Mouse (Mus musculus) MEL (cell line): Measurements from ENCODE around the gene Fgfrl1. TPM values are rescaled to one million over a fixed set of nuclear protein-coding genes. Genes with fewer than 3 reads are reported as not detected.

Experiments used
- DNase-seq: peaks from one replicate; pipeline ENCODE4 v3.0.0; 2011; ENCODE audit warnings: low read depth, low spot score
- H3K27ac ChIP-seq: 2 replicates; pipeline ENCODE4 v1.5.1; 2012; ENCODE audit warnings: low read depth, mild to moderate bottlenecking, control low read depth, low read length, moderate library complexity; ENCODE audit not compliant: control insufficient read depth
- H3K27me3 ChIP-seq, 2 experiments: fragments of 150-350 bp in 1 of 2; sonication (generic) in 1 of 2; 2 replicates each; pipeline ENCODE4 v1.6.1; 2012; ENCODE audit warnings: low read length in 2 of 2, mild to moderate bottlenecking in 2 of 2, improper control_type of control experiment in 1 of 2, moderate library complexity in 1 of 2; ENCODE audit not compliant: insufficient read depth in 2 of 2, control insufficient read depth in 1 of 2
- H3K36me3 ChIP-seq, 2 experiments: 2 replicates each; pipeline ENCODE4 v1.6.1; 2012 to 2014; ENCODE audit warnings: low read length in 2 of 2, improper control_type of control experiment in 1 of 2, inconsistent platforms in 1 of 2, mild to moderate bottlenecking in 1 of 2; ENCODE audit not compliant: insufficient read depth in 2 of 2, control insufficient read depth in 1 of 2
- H3K4me1 ChIP-seq, 2 experiments: fragments of 150-350 bp in 1 of 2; sonication (generic) in 1 of 2; 2 replicates each; pipeline ENCODE4 v1.6.1; 2012; ENCODE audit warnings: low read length in 2 of 2, improper control_type of control experiment in 1 of 2, mild to moderate bottlenecking in 1 of 2; ENCODE audit not compliant: insufficient read depth in 2 of 2, control insufficient read depth in 1 of 2
- H3K4me3 ChIP-seq, 2 experiments: fragments of 150-350 bp in 1 of 2; sonication (generic) in 1 of 2; 2 replicates each; pipeline ENCODE4 v1.5.1; 2012; ENCODE audit warnings: low read depth in 2 of 2, low read length in 2 of 2, mild to moderate bottlenecking in 2 of 2, moderate library complexity in 2 of 2, control low read depth in 1 of 2, improper control_type of control experiment in 1 of 2; ENCODE audit not compliant: control insufficient read depth in 1 of 2, insufficient read depth in 1 of 2
- H3K79me2 ChIP-seq: 2 replicates; pipeline ENCODE4 v1.6.1; 2012; ENCODE audit warnings: mild to moderate bottlenecking, low read length, moderate library complexity; ENCODE audit not compliant: control insufficient read depth, poor library complexity, insufficient read depth
- H3K9ac ChIP-seq: 2 replicates; pipeline ENCODE4 v1.6.1; 2012; ENCODE audit warnings: low read depth, mild to moderate bottlenecking, control low read depth, low read length, moderate library complexity; ENCODE audit not compliant: control insufficient read depth, poor library complexity, severe bottlenecking
- H3K9me3 ChIP-seq: fragments of 150-350 bp; sonication (generic); replicated peaks from 2 replicates; pipeline ENCODE4 v1.6.1; 2012; ENCODE audit warnings: mild to moderate bottlenecking, low read length, improper control_type of control experiment, moderate library complexity; ENCODE audit not compliant: insufficient read depth
- BHLHE40 ChIP-seq: IDR thresholded peaks from 2 replicates; pipeline ENCODE4 v1.6.1; 2012; ENCODE audit warnings: low read depth, mild to moderate bottlenecking, inconsistent platforms, low read length, improper control_type of control experiment, borderline replicate concordance
- CHD2 ChIP-seq: IDR thresholded peaks from 2 replicates; pipeline ENCODE4 v1.6.1; 2011; ENCODE audit warnings: low read length, improper control_type of control experiment
- ELF1 ChIP-seq: IDR thresholded peaks from 2 replicates; pipeline ENCODE4 v1.6.1; 2014; ENCODE audit warnings: low read depth, mild to moderate bottlenecking, inconsistent platforms, low read length, improper control_type of control experiment, moderate library complexity
- EP300 ChIP-seq, 2 experiments: IDR thresholded peaks; 2 replicates each; pipeline ENCODE4 v1.6.1; 2011; ENCODE audit warnings: improper control_type of control experiment in 2 of 2, low read length in 2 of 2, low read depth in 1 of 2, mild to moderate bottlenecking in 1 of 2
- ETS1 ChIP-seq: IDR thresholded peaks from 2 replicates; pipeline ENCODE4 v1.6.1; 2012; ENCODE audit warnings: low read depth, mild to moderate bottlenecking, inconsistent platforms, low read length, improper control_type of control experiment, moderate library complexity
- GABPA ChIP-seq: IDR thresholded peaks from 2 replicates; pipeline ENCODE4 v1.6.1; 2012; ENCODE audit warnings: low read depth, mild to moderate bottlenecking, inconsistent platforms, low read length, improper control_type of control experiment, moderate library complexity
- GATA1 ChIP-seq: IDR thresholded peaks from 2 replicates; pipeline ENCODE4 v1.6.1; 2011; ENCODE audit warnings: low read depth, low read length, improper control_type of control experiment
- HCFC1 ChIP-seq: IDR thresholded peaks from 2 replicates; pipeline ENCODE4 v1.6.1; 2012; ENCODE audit warnings: low read depth, mild to moderate bottlenecking, inconsistent platforms, low read length, improper control_type of control experiment, moderate library complexity
- JUND ChIP-seq: IDR thresholded peaks from 2 replicates; pipeline ENCODE4 v1.6.1; 2011; ENCODE audit warnings: low read depth, mild to moderate bottlenecking, improper control_type of control experiment, low read length
- KAT2A ChIP-seq: conservative IDR thresholded peaks from 2 replicates; pipeline ENCODE4 v1.6.1; 2012; ENCODE audit warnings: low read depth, low read length, improper control_type of control experiment, inconsistent platforms
- MAFK ChIP-seq: IDR thresholded peaks from 2 replicates; pipeline ENCODE4 v1.6.1; 2011; ENCODE audit warnings: low read depth, mild to moderate bottlenecking, low read length, improper control_type of control experiment, borderline replicate concordance
- MAX ChIP-seq: IDR thresholded peaks from 2 replicates; pipeline ENCODE4 v1.6.1; 2011; ENCODE audit warnings: low read length, improper control_type of control experiment
- MAZ ChIP-seq: IDR thresholded peaks from 2 replicates; pipeline ENCODE4 v1.6.1; 2012; ENCODE audit warnings: low read depth, mild to moderate bottlenecking, inconsistent platforms, low read length, improper control_type of control experiment
- MEF2A ChIP-seq: IDR thresholded peaks from 2 replicates; pipeline ENCODE4 v1.6.1; 2014; ENCODE audit warnings: low read depth, mild to moderate bottlenecking, inconsistent platforms, low read length, improper control_type of control experiment; ENCODE audit not compliant: poor library complexity, insufficient replicate concordance, severe bottlenecking; ENCODE audit errors: extremely low read depth
- MXI1 ChIP-seq: IDR thresholded peaks from 2 replicates; pipeline ENCODE4 v1.6.1; 2011; ENCODE audit warnings: mild to moderate bottlenecking, low read depth, low read length, improper control_type of control experiment
- MYB ChIP-seq: IDR thresholded peaks from 2 replicates; pipeline ENCODE4 v1.6.1; 2011; ENCODE audit warnings: mild to moderate bottlenecking, low read depth, low read length, improper control_type of control experiment
- MYC ChIP-seq: IDR thresholded peaks from 2 replicates; pipeline ENCODE4 v1.6.1; 2011; ENCODE audit warnings: low read depth, mild to moderate bottlenecking, low read length, improper control_type of control experiment, moderate library complexity
- NELFE ChIP-seq: IDR thresholded peaks from 2 replicates; pipeline ENCODE4 v1.6.1; 2011; ENCODE audit warnings: low read depth, low read length, improper control_type of control experiment
- NRF1 ChIP-seq: IDR thresholded peaks from 2 replicates; pipeline ENCODE4 v1.6.1; 2014; ENCODE audit warnings: low read depth, mild to moderate bottlenecking, inconsistent platforms, low read length, improper control_type of control experiment, moderate library complexity; ENCODE audit not compliant: poor library complexity, insufficient read depth, severe bottlenecking
- POLR2A ChIP-seq, 2 experiments: IDR thresholded peaks; 2 replicates each; pipeline ENCODE4 v1.6.1; 2011 to 2012; ENCODE audit warnings: low read length in 2 of 2, mild to moderate bottlenecking in 2 of 2, control low read depth in 1 of 2, improper control_type of control experiment in 1 of 2, low read depth in 1 of 2, moderate library complexity in 1 of 2; ENCODE audit not compliant: control insufficient read depth in 1 of 2, insufficient read depth in 1 of 2, poor library complexity in 1 of 2
- POLR2AphosphoS2 ChIP-seq: IDR thresholded peaks from 2 replicates; pipeline ENCODE4 v1.6.1; 2011; ENCODE audit warnings: low read length, improper control_type of control experiment
- POLR2AphosphoS5 ChIP-seq: IDR thresholded peaks from 2 replicates; pipeline ENCODE4 v1.6.1; 2012; ENCODE audit warnings: low read depth, borderline replicate concordance, mild to moderate bottlenecking, inconsistent platforms, low read length, moderate library complexity, mixed read lengths
- RAD21 ChIP-seq: IDR thresholded peaks from 2 replicates; pipeline ENCODE4 v1.6.1; 2011; ENCODE audit warnings: mild to moderate bottlenecking, low read depth, low read length, improper control_type of control experiment
- RCOR1 ChIP-seq: IDR thresholded peaks from 2 replicates; pipeline ENCODE4 v1.6.1; 2012; ENCODE audit warnings: low read depth, mild to moderate bottlenecking, inconsistent platforms, low read length, improper control_type of control experiment
- SIN3A ChIP-seq: IDR thresholded peaks from 2 replicates; pipeline ENCODE4 v1.6.1; 2012; ENCODE audit warnings: low read length, improper control_type of control experiment, inconsistent platforms
- SMC3 ChIP-seq: IDR thresholded peaks from 2 replicates; pipeline ENCODE4 v1.6.1; 2011; ENCODE audit warnings: low read depth, low read length, improper control_type of control experiment
- TAL1 ChIP-seq: IDR thresholded peaks from 2 replicates; pipeline ENCODE4 v1.6.1; 2012; ENCODE audit warnings: mild to moderate bottlenecking, inconsistent platforms, low read length, moderate library complexity, mixed read lengths
- TBP ChIP-seq: IDR thresholded peaks from 2 replicates; pipeline ENCODE4 v1.8.0; 2011; ENCODE audit warnings: low read depth, low read length, improper control_type of control experiment
- TCF12 ChIP-seq: IDR thresholded peaks from 2 replicates; pipeline ENCODE4 v1.6.1; 2014; ENCODE audit warnings: low read depth, mild to moderate bottlenecking, inconsistent platforms, low read length, improper control_type of control experiment, moderate library complexity
- UBTF ChIP-seq: IDR thresholded peaks from 2 replicates; pipeline ENCODE4 v1.6.1; 2012; ENCODE audit warnings: low read depth, mild to moderate bottlenecking, inconsistent platforms, low read length, improper control_type of control experiment, moderate library complexity, borderline replicate concordance; ENCODE audit not compliant: insufficient read depth
- USF1 ChIP-seq: IDR thresholded peaks from 2 replicates; pipeline ENCODE4 v1.6.1; 2014; ENCODE audit warnings: low read depth, mild to moderate bottlenecking, inconsistent platforms, low read length, improper control_type of control experiment, moderate library complexity
- USF2 ChIP-seq, 2 experiments: IDR thresholded peaks; 2 replicates each; pipeline ENCODE4 v1.6.1; 2011 to 2012; ENCODE audit warnings: improper control_type of control experiment in 2 of 2, low read length in 2 of 2, borderline replicate concordance in 1 of 2, inconsistent platforms in 1 of 2, low read depth in 1 of 2, mild to moderate bottlenecking in 1 of 2; ENCODE audit not compliant: insufficient read depth in 1 of 2
- ZC3H11A ChIP-seq: IDR thresholded peaks from 2 replicates; pipeline ENCODE4 v1.6.1; 2012; ENCODE audit warnings: low read depth, mild to moderate bottlenecking, inconsistent platforms, low read length, improper control_type of control experiment
- ZKSCAN1 ChIP-seq: IDR thresholded peaks from 2 replicates; pipeline ENCODE4 v1.6.1; 2012; ENCODE audit warnings: low read depth, mild to moderate bottlenecking, inconsistent platforms, low read length, improper control_type of control experiment, moderate library complexity
- ZMIZ1 ChIP-seq: IDR thresholded peaks from 2 replicates; pipeline ENCODE4 v1.6.1; 2012; ENCODE audit warnings: low read depth, mild to moderate bottlenecking, inconsistent platforms, low read length, improper control_type of control experiment, moderate library complexity
- ZNF384 ChIP-seq: IDR thresholded peaks from 2 replicates; pipeline ENCODE4 v1.6.1; 2012; ENCODE audit warnings: low read depth, mild to moderate bottlenecking, inconsistent platforms, low read length, improper control_type of control experiment
- polyA plus RNA-seq, 2 experiments: library from polyadenylated mRNA; stranded (reverse) in 1 of 2; unstranded in 1 of 2; fragments of >175 nt in 1 of 2; fragments of >200 nt in 1 of 2; gene quantifications; 2 replicates each; pipeline versions ENCODE4 v1.2.1 to v1.2.4; 2012; ENCODE audit warnings: low replicate concordance in 2 of 2, low read depth in 1 of 2; ENCODE audit not compliant: insufficient read length in 2 of 2, insufficient read depth in 1 of 2, missing spikeins in 1 of 2
- total RNA-seq: library from RNA; depleted of rRNA; stranded (reverse); fragments of 300-350 nt; gene quantifications from 2 replicates; pipeline ENCODE4 v1.2.3, GENCODE M21; 2012

The Fgfrl1 gene
- total and polyA plus RNA-seq, 3 experiments, result 16.0 to 27.3 TPM; not detected in 1

DNA sequence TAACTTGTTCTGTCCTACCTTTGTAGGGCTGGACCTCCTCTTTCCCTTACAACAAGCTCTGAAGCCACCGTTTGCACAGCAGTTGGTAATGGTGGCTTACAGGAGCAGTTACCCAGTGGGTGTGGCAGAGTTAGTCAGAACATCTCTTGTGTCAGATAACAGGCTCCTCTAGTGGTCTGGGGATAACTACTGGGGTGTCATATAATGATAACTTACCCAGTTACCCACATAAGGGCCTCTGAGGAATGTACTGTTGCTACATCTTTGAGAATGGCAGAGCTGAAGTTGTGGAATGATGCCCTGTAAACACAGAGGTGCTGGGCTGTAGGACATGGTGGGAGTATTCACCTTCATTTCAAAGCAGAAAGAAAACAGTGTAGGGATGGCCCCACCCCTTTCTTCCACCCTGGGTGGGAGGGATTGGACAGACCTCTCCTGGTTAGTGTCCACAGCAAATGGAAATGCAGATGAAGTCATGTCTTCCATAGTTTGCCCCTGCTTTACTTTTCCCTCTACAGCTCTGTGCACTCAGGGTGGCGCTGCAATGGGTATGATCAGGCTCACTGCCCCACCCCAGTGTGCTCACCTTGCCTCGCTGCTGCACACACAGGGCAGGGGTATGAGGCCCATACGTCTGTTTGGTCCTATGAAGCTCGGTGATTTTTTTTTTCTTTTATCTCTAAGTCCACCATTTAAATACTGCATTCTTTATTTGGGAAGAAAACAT, 15.2 kb upstream of the Fgfrl1 start:
- Histone ChIP-seq H3K79me2 (peaks cover 33% of the 10 kb centered on the region), H3K4me1 (peaks cover 11 to 52% of the 10 kb centered on the region in 2 experiments; a peak in 3 of 4 replicates), H3K27me3 (no peaks in the 10 kb centered on the region), H3K9me3 (no peaks in the 10 kb centered on the region), H3K27ac (peak overlapping the region; percentile 96), H3K9ac (peak overlapping the region; percentile 75), H3K4me3 (peak overlapping the region; percentile 58 to 61), H3K36me3 (peaks cover 2 to 36% of the 10 kb centered on the region in 2 experiments; a peak in 3 of 4 replicates)
- peak; percentile 92 for DNase-seq
- TF ChIP-seq USF1 (no peak), EP300 (IDR thresholded peaks at IDR 0.05; ENCODE audit: low read depth in 1 of 2, low read length in 2 of 2) (peak; percentile 92 to 98), RAD21 (no peak), GABPA (no peak), POLR2AphosphoS2 (peak; percentile 66), TAL1 (peak; percentile 64), ZNF384 (peak; percentile 60), POLR2AphosphoS5 (no peak), MAX (no peak), KAT2A (no peak), MYB (peak; percentile 99), BHLHE40 (no peak), RCOR1 (peak; percentile 35; the same call in 1 of the 2 replicates), JUND (0 out of 2 replicates have a peak, but pooled peaks have one; percentile 33), MYC (no peak), HCFC1 (no peak), MAZ (no peak; the same call in 1 of the 2 replicates), ETS1 (peak; percentile 85), CHD2 (no peak), ZKSCAN1 (no peak), NRF1 (no peak), POLR2A (IDR thresholded peaks at IDR 0.05; ENCODE audit: control insufficient read depth in 1 of 2, insufficient read depth in 1 of 2, low read depth in 1 of 2, low read length in 2 of 2, poor library complexity in 1 of 2) (peak; percentile 30 to 83; a peak in 2 of 4 replicates), SIN3A (peak; percentile 92), MXI1 (peak; percentile 21; the same call in 1 of the 2 replicates), TCF12 (peak; percentile 92), MAFK (no peak), TBP (peak; percentile 93), ZC3H11A (no peak), GATA1 (peak; percentile 92), USF2 (IDR thresholded peaks at IDR 0.05; ENCODE audit: borderline replicate concordance in 1 of 2, insufficient read depth in 1 of 2, low read depth in 1 of 2, low read length in 2 of 2) (no peak), SMC3 (no peak), ELF1 (no peak), UBTF (no peak), MEF2A (no peak), ZMIZ1 (peak; percentile 60), NELFE (peak; percentile 62; the same call in 1 of the 2 replicates)
